ENCODE assay signal across 14 mouse cellular contexts in the genomic region with DNA sequence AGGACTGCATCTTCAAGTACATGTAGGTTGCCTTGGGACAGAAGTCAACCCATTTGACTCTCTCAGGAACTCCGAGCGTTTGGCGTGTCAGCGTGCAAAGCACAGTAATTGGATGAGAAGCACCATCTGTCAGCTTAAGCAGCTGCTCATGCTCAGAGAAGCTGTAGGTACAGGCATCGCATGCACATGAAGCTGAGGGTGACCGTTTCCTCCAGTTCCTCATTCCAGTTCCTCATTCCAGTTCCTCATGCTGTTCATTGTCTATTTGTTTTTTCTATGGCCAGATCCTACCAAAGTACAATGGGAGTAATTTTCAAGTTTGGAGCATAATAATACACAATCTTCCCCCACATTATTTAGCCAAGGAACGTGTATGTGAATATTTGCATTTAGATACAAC.
DNase-seq lines count a peak whose midpoint lies in the region; ATAC-seq lines count a peak whose summit lies in the region.
"Had no signal": no experiment of that assay in that cellular context is flagged by ENCODE, and none has a peak within 500 bp of the region (broad histone marks: within the 10 kb centered on the region; RNA-seq: fewer than 3 reads in every experiment).

No protein-coding gene starts in this region.

- H3K27me3 ChIP-seq in liver, embryonic 11.5 days (replicated peaks; ENCODE audit: control insufficient read depth, insufficient read depth, low read length) = no peaks in the 10 kb centered on the region
- H3K27me3 ChIP-seq: hindbrain, embryonic 15.5 days; liver, embryonic 15.5 days had no signal

- H3K27ac ChIP-seq in liver, embryonic 11.5 days (ENCODE audit: low read depth, low read length) = no peak overlapping the region
- H3K27ac ChIP-seq: hindbrain, embryonic 15.5 days; liver, embryonic 15.5 days had no signal

- no peak overlapping the region for H3K9ac ChIP-seq in liver, embryonic 11.5 days (ENCODE audit: low read depth, low read length)
- H3K9ac ChIP-seq: hindbrain, embryonic 15.5 days; liver, embryonic 15.5 days had no signal

- no peaks in the 10 kb centered on the region for H3K36me3 ChIP-seq in liver, embryonic 11.5 days (ENCODE audit: control insufficient read depth, insufficient read depth, low read length)
- H3K36me3 ChIP-seq: hindbrain, embryonic 15.5 days; liver, embryonic 15.5 days had no signal

- WGBS in liver, embryonic 11.5 days = 74% methylated on average over 7 of the region's 7 CpGs

- 0 out of 2 replicates have a peak, but pooled peaks cover 2% of the 10 kb centered on the region for H3K9me3 ChIP-seq in liver, embryonic 11.5 days (ENCODE audit: control insufficient read depth, low read length)
- H3K9me3 ChIP-seq: hindbrain, embryonic 15.5 days; liver, embryonic 15.5 days had no signal

- DNase-seq in cerebellum, postnatal 10 days = peak; percentile 15 to 34
- no peak for DNase-seq in cerebellum, adult 8-10 months
- DNase-seq in liver = peak; percentile 7
- no peak for DNase-seq in liver, embryonic 11.5 days (ENCODE audit: low spot score)
- peak; percentile 5 for DNase-seq in retina, embryonic 14.5 days (ENCODE audit: low spot score)
- no peak for DNase-seq in frontal cortex, postnatal 10 days (ENCODE audit: low spot score in 2 of 2)
- no peak for DNase-seq in cerebellum, adult 9-10 months
- DNase-seq: adrenal gland, postnatal 14 days; kidney, adult 2 months; right cerebral cortex, postnatal 4 days; thymus, postnatal 36 days had no signal

- no peak overlapping the region for H3K4me3 ChIP-seq in liver, embryonic 11.5 days (ENCODE audit: low read depth, low read length)
- H3K4me3 ChIP-seq: hindbrain, embryonic 15.5 days; liver, embryonic 15.5 days had no signal

- no peak overlapping the region for H3K4me2 ChIP-seq in liver, embryonic 11.5 days
- H3K4me2 ChIP-seq: hindbrain, embryonic 15.5 days; liver, embryonic 15.5 days had no signal

- ATAC-seq in liver, embryonic 11.5 days (replicated peaks; ENCODE audit: low FRiP score) = no peak
- peak; percentile 100 for ATAC-seq in common myeloid progenitor, adult 5-6 weeks (replicated peaks; ENCODE audit: low read depth, poor library complexity, severe bottlenecking)

- no peaks in the 10 kb centered on the region for H3K4me1 ChIP-seq in liver, embryonic 11.5 days (replicated peaks; ENCODE audit: control insufficient read depth, insufficient read depth, low read length)
- H3K4me1 ChIP-seq: hindbrain, embryonic 15.5 days; liver, embryonic 15.5 days had no signal

Comparison
In these comparisons a context has a peak if more than half of its experiments do, and no peak if none do; other contexts are left out.
1. DNase-seq: peak in cerebellum, postnatal 10 days (2 of 2), liver (single experiment) and retina, embryonic 14.5 days (single experiment); none in cerebellum, adult 8-10 months (single experiment), liver, embryonic 11.5 days (single experiment), frontal cortex, postnatal 10 days (0 of 2) and cerebellum, adult 9-10 months (single experiment).